Mouse (Mus musculus) embryonic facial prominence, embryonic 10.5 days (tissue): Measurements from ENCODE around the gene Ptx4. TPM values are rescaled to one million over a fixed set of nuclear protein-coding genes. Genes with fewer than 3 reads are reported as not detected.

Source experiments
- DNase-seq: peaks from one replicate; pipeline ENCODE4 v3.0.0-alpha.2; 2017; ENCODE audit warnings: low spot score
- H3K27ac ChIP-seq: fragments of 300-500 bp; sonication (generic); replicated peaks from 2 replicates; pipeline ENCODE4 v1.5.1; 2016; ENCODE audit warnings: mild to moderate bottlenecking
- H3K27me3 ChIP-seq: fragments of 300-500 bp; sonication (generic); replicated peaks from 2 replicates; pipeline ENCODE4 v1.6.1; 2016; ENCODE audit warnings: low read depth, mild to moderate bottlenecking; ENCODE audit not compliant: poor library complexity, severe bottlenecking
- H3K36me3 ChIP-seq: fragments of 300-500 bp; sonication (generic); replicated peaks from 2 replicates; pipeline ENCODE4 v1.6.1; 2016; ENCODE audit warnings: mild to moderate bottlenecking, moderate library complexity
- H3K4me1 ChIP-seq: fragments of 300-500 bp; sonication (generic); 2 replicates; pipeline ENCODE4 v1.6.1; 2016
- H3K4me3 ChIP-seq: fragments of 300-500 bp; sonication (generic); 2 replicates; pipeline ENCODE4 v1.5.1; 2016; ENCODE audit warnings: mild to moderate bottlenecking, moderate library complexity
- H3K9me3 ChIP-seq: fragments of 300-500 bp; sonication (generic); 2 replicates; pipeline ENCODE4 v1.6.1; 2016; ENCODE audit warnings: mild to moderate bottlenecking
- WGBS: fragments of 180-500 bp; shearing (Covaris S2); methylation state at CpG from one replicate; pipeline ENCODE4 v1.1.7; 2016; 5-methylcytosine and 5-hydroxymethylcytosine counted together
- polyA plus RNA-seq: library from polyadenylated mRNA; unstranded; fragments of >200 nt; fragmentation: Nextera tagmentation; extraction: Ambion mirVana; gene quantifications from 2 replicates; pipeline ENCODE4 v1.2.1, GENCODE M21; 2016

Ptx4 gene
- polyA plus RNA-seq, 1 experiment from 2014 or later = 0.14 TPM

DNA sequence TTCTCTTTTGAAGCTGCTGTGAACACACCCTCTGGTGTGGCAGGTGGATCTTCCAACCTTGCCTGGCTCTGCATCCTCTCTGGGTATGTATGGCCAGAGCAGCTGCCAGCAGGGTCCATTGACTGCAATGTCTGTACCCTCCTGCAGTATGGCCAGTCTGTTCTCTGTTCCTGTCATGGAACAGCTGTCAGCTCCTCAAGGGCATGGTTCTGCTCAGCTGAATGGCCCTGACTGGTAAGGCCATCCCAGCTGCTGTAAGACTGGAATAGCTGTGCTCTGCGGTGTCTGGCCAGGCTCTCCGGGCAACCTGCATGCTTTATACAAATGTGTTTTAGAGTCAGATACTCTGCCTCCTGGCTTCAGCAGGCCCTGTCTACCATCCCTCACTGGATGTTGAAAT lies 49.1 kb downstream of the Ptx4 start:
- DNase-seq = no peak
- Histone ChIP-seq H3K27me3 (no peaks in the 10 kb centered on the region), H3K4me3 (no peak overlapping the region), H3K4me1 (no peaks in the 10 kb centered on the region), H3K27ac (no peak overlapping the region), H3K36me3 (no peaks in the 10 kb centered on the region), H3K9me3 (no peaks in the 10 kb centered on the region)
- 89% methylated on average over 2 of the region's 2 CpGs for WGBS

DNA sequence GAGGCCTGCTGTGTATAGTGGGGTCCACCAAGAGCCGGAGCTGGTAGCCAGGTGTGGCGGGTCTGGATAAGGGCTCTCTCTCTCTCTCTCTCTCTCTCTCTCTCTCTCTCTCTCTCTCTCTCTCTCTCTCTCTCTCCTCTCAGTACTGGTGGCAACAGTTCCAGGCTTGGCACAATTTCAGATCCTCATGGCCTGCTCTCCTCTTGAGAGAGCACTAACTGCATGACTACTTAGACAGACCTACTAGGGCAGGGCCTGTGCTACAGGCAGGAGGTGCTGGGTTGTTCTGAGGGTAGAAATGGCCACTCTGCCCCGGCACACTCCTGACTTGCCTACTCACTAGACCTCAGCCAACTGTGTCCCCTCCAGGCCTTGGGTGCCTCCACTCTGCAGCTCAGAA lies 52.0 kb downstream of the Ptx4 start:
- Histone ChIP-seq H3K36me3 (no peaks in the 10 kb centered on the region), H3K27me3 (0 out of 2 replicates have a peak, but pooled peaks cover under 1% of the 10 kb centered on the region), H3K27ac (no peak overlapping the region), H3K9me3 (no peaks in the 10 kb centered on the region), H3K4me1 (peaks cover 10% of the 10 kb centered on the region; the same call in 1 of the 2 replicates), H3K4me3 (no peak overlapping the region)
- 88% methylated on average over 3 of the region's 3 CpGs for WGBS
- DNase-seq = no peak

Other genes with a start within 250 kb of the Ptx4 start
- gene Nubp2, start 234.4 kb upstream of the Ptx4 start, polyA plus RNA-seq = 71.8 and 81.8 TPM in 2 replicates
- 47.1 TPM in 2 replicates for gene Spsb3, start 234.1 kb upstream of the Ptx4 start, polyA plus RNA-seq
- 30.6 and 33.6 TPM in 2 replicates for gene Eme2, start 225.7 kb upstream of the Ptx4 start, polyA plus RNA-seq
- 102 and 105 TPM in 2 replicates for gene Mrps34, start 225.6 kb upstream of the Ptx4 start, polyA plus RNA-seq
- gene Nme3, start 224.3 kb upstream of the Ptx4 start, polyA plus RNA-seq = 47.3 and 50.1 TPM in 2 replicates
- gene Mapk8ip3, start 183.8 kb upstream of the Ptx4 start, polyA plus RNA-seq = 40.8 and 40.9 TPM in 2 replicates
- gene Jpt2, start 160.1 kb upstream of the Ptx4 start, polyA plus RNA-seq = 386 and 400 TPM in 2 replicates
- 8.3 and 8.6 TPM in 2 replicates for gene Cramp1l, start 105.0 kb upstream of the Ptx4 start, polyA plus RNA-seq
- 31.5 and 31.6 TPM in 2 replicates for gene Ift140, start 104.7 kb upstream of the Ptx4 start, polyA plus RNA-seq
- gene Tmem204, start 37.2 kb upstream of the Ptx4 start, polyA plus RNA-seq = 10.6 and 11.0 TPM in 2 replicates
- 54.0 and 55.5 TPM in 2 replicates for gene Telo2, start 4.8 kb upstream of the Ptx4 start, polyA plus RNA-seq
- gene Clcn7, start 12.6 kb downstream of the Ptx4 start, polyA plus RNA-seq = 24.4 and 27.5 TPM in 2 replicates
- gene Ccdc154, start 41.7 kb downstream of the Ptx4 start, polyA plus RNA-seq = not detected in 2 replicates
- gene Gm38655, start 54.7 kb downstream of the Ptx4 start, polyA plus RNA-seq = not detected in 2 replicates
- 35.5 and 36.9 TPM in 2 replicates for gene BC003965, start 63.8 kb downstream of the Ptx4 start, polyA plus RNA-seq
- gene Unkl, start 67.6 kb downstream of the Ptx4 start, polyA plus RNA-seq = 9.6 and 10.9 TPM in 2 replicates
- 36.1 and 41.5 TPM in 2 replicates for gene Gnptg, start 119.4 kb downstream of the Ptx4 start, polyA plus RNA-seq
- gene Tsr3, start 119.4 kb downstream of the Ptx4 start, polyA plus RNA-seq = 75.4 and 78.6 TPM in 2 replicates
- gene Baiap3, start 135.6 kb downstream of the Ptx4 start, polyA plus RNA-seq = 0.67 and 0.94 TPM in 2 replicates
- 952 and 961 TPM in 2 replicates for gene Ube2i, start 153.9 kb downstream of the Ptx4 start, polyA plus RNA-seq
- not detected in 2 replicates for gene Prss34, start 177.6 kb downstream of the Ptx4 start, polyA plus RNA-seq
- gene Prss28, start 187.9 kb downstream of the Ptx4 start, polyA plus RNA-seq = not detected in 2 replicates
- gene Prss29, start 197.9 kb downstream of the Ptx4 start, polyA plus RNA-seq = not detected in 2 replicates
- gene Tpsab1, start 224.8 kb downstream of the Ptx4 start, polyA plus RNA-seq = not detected in 2 replicates
- not detected in 2 replicates for gene Tpsb2, start 245.5 kb downstream of the Ptx4 start, polyA plus RNA-seq
- not detected in 2 replicates for gene Tpsg1, start 248.5 kb downstream of the Ptx4 start, polyA plus RNA-seq